Mouse (Mus musculus) limb, embryonic 11.5 days (tissue): ENCODE measurements around the gene Dnm1. TPM values are rescaled to one million over a fixed set of nuclear protein-coding genes. Genes with fewer than 3 reads are reported as not detected.
A peak's percentile ranks its signal among the peaks of the same experiment; 100 is the strongest.

Experiments
- ATAC-seq: fragments of 200-750 bp; cut with Nextera tagmentation; 2 replicates; pipeline ENCODE4 v1.8.0; 2017; ENCODE audit warnings: low read depth; ENCODE audit not compliant: insufficient number of reproducible peaks, low FRiP score, low TSS enrichment
- DNase-seq: peaks from one replicate; pipeline ENCODE4 v3.0.0-alpha.2; 2015; ENCODE audit warnings: low spot score
- H3K27ac ChIP-seq: fragments of 300-500 bp; sonication (generic); replicated peaks from 2 replicates; pipeline ENCODE4 v1.5.1; 2014; ENCODE audit warnings: low read depth, mild to moderate bottlenecking, low read length
- H3K27me3 ChIP-seq: fragments of 300-500 bp; sonication (generic); 2 replicates; pipeline ENCODE4 v1.6.1; 2014; ENCODE audit warnings: mild to moderate bottlenecking, low read length, mixed read lengths; ENCODE audit not compliant: control insufficient read depth, insufficient read depth
- H3K36me3 ChIP-seq: fragments of 300-500 bp; sonication (generic); 2 replicates; pipeline ENCODE4 v1.6.1; 2014; ENCODE audit warnings: mild to moderate bottlenecking, low read length, moderate library complexity, mixed read lengths; ENCODE audit not compliant: control insufficient read depth, insufficient read depth
- H3K4me1 ChIP-seq: fragments of 300-500 bp; sonication (generic); 2 replicates; pipeline ENCODE4 v1.6.1; 2014; ENCODE audit warnings: low read length, mixed read lengths; ENCODE audit not compliant: control insufficient read depth, insufficient read depth
- H3K4me2 ChIP-seq: fragments of 300-500 bp; sonication (generic); 2 replicates; pipeline ENCODE4 v1.6.1; 2014; ENCODE audit warnings: low read depth, mild to moderate bottlenecking, moderate library complexity; ENCODE audit not compliant: severe bottlenecking
- H3K4me3 ChIP-seq: fragments of 300-500 bp; sonication (generic); 2 replicates; pipeline ENCODE4 v1.5.1; 2014; ENCODE audit warnings: low read depth, low read length
- H3K9ac ChIP-seq: fragments of 300-500 bp; sonication (generic); 2 replicates; pipeline ENCODE4 v1.6.1; 2014; ENCODE audit warnings: mild to moderate bottlenecking, low read length
- H3K9me3 ChIP-seq: fragments of 300-500 bp; sonication (generic); 2 replicates; pipeline ENCODE4 v1.6.1; 2016; ENCODE audit warnings: low read length; ENCODE audit not compliant: control insufficient read depth
- WGBS: fragments of 180-500 bp; shearing (Covaris S2); extraction: QIAGEN DNeasy Blood & Tissue Kit; methylation state at CpG from one replicate; pipeline ENCODE4 v1.1.7; 2014; 5-methylcytosine and 5-hydroxymethylcytosine counted together
- polyA plus RNA-seq: library from polyadenylated mRNA; unstranded; fragments of >200 nt; fragmentation: Nextera tagmentation; extraction: Ambion mirVana; gene quantifications from 2 replicates; pipeline ENCODE4 v1.2.1, GENCODE M21; 2014

Gene Dnm1
- polyA plus RNA-seq, result 36.1 and 39.9 TPM in 2 replicates

DNA sequence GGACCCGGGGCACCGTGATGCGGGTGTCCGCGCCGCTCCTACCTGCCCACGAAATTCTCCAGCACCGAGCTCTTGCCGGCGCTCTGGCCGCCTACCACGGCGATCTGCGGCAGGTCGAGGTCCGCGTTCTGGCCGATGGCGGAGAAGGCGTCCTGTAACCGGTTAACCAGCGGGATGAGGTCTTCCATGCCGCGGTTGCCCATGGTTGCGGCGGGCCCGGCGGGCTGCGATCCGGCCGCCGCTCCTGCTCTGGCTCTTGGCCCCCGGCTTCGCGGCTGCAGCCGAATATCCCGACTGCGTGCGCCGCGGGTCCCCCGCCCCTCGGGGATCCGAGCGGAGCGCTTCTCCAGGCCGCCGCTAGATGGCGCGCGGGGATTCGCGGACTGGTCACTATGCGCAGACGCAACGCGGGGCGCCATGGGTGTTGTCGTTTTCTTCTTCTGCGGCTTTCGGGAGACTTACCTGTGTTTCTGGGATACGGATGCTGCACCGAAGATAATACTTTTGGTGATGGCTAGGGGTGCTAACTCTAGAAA, at the start of gene Dnm1:
Dnm1 (minus strand) TSS at position 332 of the 536 bp plus-strand sequence.
- H3K4me1 ChIP-seq, result peaks cover 13% of the 10 kb centered on the region
- no peaks in the 10 kb centered on the region for H3K27me3 ChIP-seq
- WGBS, result 0% methylated on average over 63 of the region's 63 CpGs

DNA sequence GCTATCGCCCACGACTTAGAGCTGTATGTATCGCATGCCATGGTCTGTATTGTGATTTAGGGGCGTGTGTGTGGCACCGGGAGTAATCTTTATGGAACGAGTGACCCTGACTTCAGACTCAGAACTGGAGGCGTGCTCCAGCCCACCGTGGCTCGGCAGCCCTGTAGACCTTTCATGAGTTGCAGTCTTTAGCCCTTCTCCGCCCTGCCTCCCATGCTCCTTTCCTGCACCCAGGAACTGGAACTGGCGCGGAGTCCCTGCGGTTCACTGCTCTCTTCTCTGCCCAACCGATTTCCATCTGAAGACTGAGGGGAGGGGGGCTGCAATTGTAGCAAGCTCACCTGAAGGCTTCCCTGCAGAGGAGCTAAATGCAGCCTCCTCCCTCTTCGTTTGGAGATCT, 43.6 kb upstream of the Dnm1 start:
- peaks cover 9% of the 10 kb centered on the region; the same call in 1 of the 2 replicates for H3K36me3 ChIP-seq
- DNase-seq (no peak), ATAC-seq (no peak)
- H3K4me2 ChIP-seq, result peak overlapping the region; percentile 83
- peak overlapping the region; percentile 81 for H3K9ac ChIP-seq
- peak overlapping the region; percentile 85 for H3K27ac ChIP-seq
- peaks cover 5% of the 10 kb centered on the region; the same call in 1 of the 2 replicates for H3K4me1 ChIP-seq
- no peaks in the 10 kb centered on the region for H3K9me3 ChIP-seq
- peak overlapping the region; percentile 88 for H3K4me3 ChIP-seq
- under 1% methylated on average over 15 of the region's 15 CpGs for WGBS
- no peaks in the 10 kb centered on the region for H3K27me3 ChIP-seq

More for the DNA sequence above, at the start of gene Dnm1:
- Histone ChIP-seq H3K27ac (peak within 1 kb of the TSS; percentile 82), H3K36me3 (no peaks in the 10 kb centered on the region), H3K9me3 (no peaks in the 10 kb centered on the region), H3K9ac (peak within 1 kb of the TSS; percentile 85), H3K4me3 (peak within 1 kb of the TSS; percentile 86), H3K4me2 (peak within 1 kb of the TSS; percentile 53)
- peak; percentile 15 for ATAC-seq
- DNase-seq, result peak; percentile 96

DNA sequence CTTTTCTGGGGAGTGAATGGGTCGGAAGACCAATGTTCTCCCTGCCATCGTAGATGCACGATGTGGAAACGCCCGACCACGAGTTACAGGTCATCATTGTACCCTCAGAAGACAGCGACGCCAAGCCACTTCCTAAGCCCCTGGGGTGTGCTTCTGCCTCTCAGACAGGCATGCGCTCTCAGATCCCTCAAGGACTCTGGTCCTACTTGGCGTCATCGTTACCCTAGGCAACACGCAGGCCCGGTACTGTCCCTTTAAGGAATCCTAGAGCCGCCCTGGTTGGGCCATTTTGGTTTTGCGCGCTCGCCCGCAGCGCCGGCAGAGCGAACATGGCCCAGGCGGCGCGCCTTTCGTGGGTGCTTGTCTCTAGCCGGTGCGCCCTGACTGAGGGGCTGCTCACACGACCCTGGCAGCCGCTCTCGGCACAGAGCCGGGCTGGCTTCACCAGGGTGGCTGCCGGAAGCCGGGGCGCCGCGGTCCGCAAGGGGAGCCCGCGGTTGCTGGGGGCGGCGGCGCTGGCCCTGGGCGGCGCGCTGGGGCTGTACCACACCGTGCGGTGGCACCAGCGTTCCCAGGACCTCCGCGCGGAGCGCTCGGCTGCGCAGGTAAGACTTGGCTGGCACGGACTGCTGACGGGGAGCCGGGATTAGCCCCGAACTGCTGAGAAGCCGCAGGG, 42.9 kb upstream of the Dnm1 start:
- DNase-seq (peak; percentile 87), ATAC-seq (peak; percentile 87)
- Histone ChIP-seq H3K9ac (peak overlapping the region; percentile 81), H3K27ac (peak overlapping the region; percentile 85), H3K9me3 (no peaks in the 10 kb centered on the region), H3K4me3 (peak overlapping the region; percentile 88), H3K4me2 (peak overlapping the region; percentile 83), H3K27me3 (no peaks in the 10 kb centered on the region), H3K4me1 (peaks cover 5% of the 10 kb centered on the region; the same call in 1 of the 2 replicates), H3K36me3 (peaks cover 6% of the 10 kb centered on the region; the same call in 1 of the 2 replicates)
- WGBS, result under 1% methylated on average over 59 of the region's 59 CpGs

DNA sequence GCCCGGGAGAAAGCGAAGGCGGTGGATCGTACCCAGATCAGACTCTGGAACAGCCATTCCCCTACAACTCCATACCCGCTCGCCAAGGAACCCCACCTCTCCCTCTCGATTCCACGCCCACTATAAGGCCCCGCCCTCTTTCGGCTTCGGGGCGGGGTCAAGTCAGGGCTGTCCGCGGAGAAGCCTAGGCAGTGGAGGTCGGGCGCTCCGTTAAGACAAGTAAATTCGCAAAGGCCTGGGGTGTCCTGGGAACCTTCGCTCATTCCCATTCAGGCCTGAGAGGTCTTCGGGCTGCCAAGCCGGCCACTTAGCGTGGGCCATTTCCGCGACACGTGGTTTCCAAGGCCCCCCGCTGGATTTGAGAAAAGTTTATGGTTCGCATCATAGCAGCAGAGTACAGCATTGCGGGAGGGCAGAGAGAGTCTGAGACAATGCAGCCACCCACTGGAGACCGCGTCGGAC, 42.4 kb upstream of the Dnm1 start, which contains the start of gene Ptges2:
Ptges2 (plus strand) TSS at position 413 of the 462 bp plus-strand sequence.
- Histone ChIP-seq H3K9ac (peak within 1 kb of the TSS; percentile 81), H3K4me2 (peak within 1 kb of the TSS; percentile 83), H3K27me3 (no peaks in the 10 kb centered on the region), H3K36me3 (peaks cover 2% of the 10 kb centered on the region; the same call in 1 of the 2 replicates), H3K27ac (peak within 1 kb of the TSS; percentile 85), H3K4me1 (peaks cover 5% of the 10 kb centered on the region; the same call in 1 of the 2 replicates), H3K9me3 (no peaks in the 10 kb centered on the region), H3K4me3 (peak within 1 kb of the TSS; percentile 88)
- DNase-seq (peak; percentile 92), ATAC-seq (peak; percentile 88)
- WGBS, result 0% methylated on average over 31 of the region's 31 CpGs

DNA sequence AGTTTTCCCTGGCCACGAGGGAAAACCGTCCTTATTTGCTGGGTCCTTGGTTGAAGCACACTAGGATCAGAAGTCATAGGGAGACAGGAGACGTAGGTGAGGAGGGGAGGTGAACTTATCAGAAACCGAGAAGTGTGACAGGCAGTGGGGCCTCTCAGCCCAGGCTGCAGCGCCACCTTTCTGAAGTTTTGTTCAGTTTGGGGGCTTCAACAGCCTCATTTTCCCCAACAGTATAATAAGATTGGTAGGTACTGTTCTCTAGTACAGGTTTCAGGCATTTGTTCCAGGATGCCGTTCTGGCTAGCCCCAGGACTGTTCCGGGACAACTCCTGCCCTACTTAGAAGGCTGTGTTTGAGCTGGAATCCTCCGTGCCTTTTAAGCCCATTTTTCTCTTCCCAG, 41.8 kb upstream of the Dnm1 start:
- WGBS, result 2% methylated on average over 8 of the region's 8 CpGs
- no peak for ATAC-seq
- no peaks in the 10 kb centered on the region for H3K9me3 ChIP-seq

DNA sequence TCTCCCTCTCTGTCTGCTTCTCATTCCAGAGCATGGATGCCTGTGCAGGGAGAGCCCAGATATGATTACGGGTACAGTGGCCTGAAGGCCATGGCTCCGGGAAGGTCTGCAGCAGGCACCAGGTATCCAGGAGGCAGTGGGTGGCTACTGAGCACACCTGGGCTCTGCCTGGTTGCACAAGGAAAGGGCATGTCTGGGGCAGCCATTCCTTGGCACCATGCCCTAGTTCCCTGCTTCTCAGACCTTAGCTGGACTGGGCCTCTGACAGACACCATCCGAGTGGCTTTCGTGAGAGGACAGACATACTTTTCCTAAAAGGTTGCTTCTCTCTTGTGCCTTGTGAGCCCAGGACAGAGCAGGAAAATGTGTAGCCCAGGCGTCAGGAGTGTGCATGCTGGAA, 38.9 kb upstream of the Dnm1 start:
- Histone ChIP-seq H3K9me3 (no peaks in the 10 kb centered on the region), H3K27ac (no peak overlapping the region), H3K27me3 (no peaks in the 10 kb centered on the region), H3K4me1 (peaks cover 8% of the 10 kb centered on the region; the same call in 1 of the 2 replicates), H3K36me3 (no peaks in the 10 kb centered on the region), H3K4me2 (no peak overlapping the region), H3K4me3 (no peak overlapping the region), H3K9ac (0 out of 2 replicates have a peak overlapping the region, but pooled peaks have one; percentile 9)
- WGBS, result 86% methylated on average over 5 of the region's 5 CpGs
- ATAC-seq, result no peak
- DNase-seq, result no peak

More for the DNA sequence above, 41.8 kb upstream of the Dnm1 start:
- peak overlapping the region; percentile 85 for H3K27ac ChIP-seq
- peaks cover 5% of the 10 kb centered on the region; the same call in 1 of the 2 replicates for H3K4me1 ChIP-seq
- H3K27me3 ChIP-seq, result no peaks in the 10 kb centered on the region
- H3K36me3 ChIP-seq, result peaks cover 2% of the 10 kb centered on the region; the same call in 1 of the 2 replicates
- no peak overlapping the region for H3K9ac ChIP-seq
- H3K4me2 ChIP-seq, result peak overlapping the region; percentile 83
- peak; percentile 57 for DNase-seq
- H3K4me3 ChIP-seq, result peak overlapping the region; percentile 88

DNA sequence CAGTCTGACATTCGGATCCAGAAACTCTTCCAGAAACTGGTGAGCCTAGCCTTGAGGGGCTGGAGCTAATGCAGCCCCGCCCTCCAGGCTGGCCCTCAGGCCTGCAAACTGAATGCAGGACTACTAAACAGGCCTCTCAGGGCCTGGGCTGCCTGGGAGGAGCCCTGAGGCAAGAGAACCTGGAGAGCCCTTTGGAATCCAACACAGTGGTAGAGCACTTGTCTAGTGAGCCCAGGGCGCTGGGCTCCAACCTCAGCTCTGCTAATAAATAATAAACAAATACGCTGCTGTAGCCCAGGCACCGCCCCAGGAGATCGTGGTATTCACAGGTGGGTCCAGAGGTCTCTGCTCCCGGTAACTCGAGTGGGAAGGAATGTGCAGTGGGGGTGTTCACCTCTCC, 37.7 kb upstream of the Dnm1 start:
- ATAC-seq (no peak), DNase-seq (no peak)
- 72% methylated on average over 8 of the region's 8 CpGs for WGBS

DNA sequence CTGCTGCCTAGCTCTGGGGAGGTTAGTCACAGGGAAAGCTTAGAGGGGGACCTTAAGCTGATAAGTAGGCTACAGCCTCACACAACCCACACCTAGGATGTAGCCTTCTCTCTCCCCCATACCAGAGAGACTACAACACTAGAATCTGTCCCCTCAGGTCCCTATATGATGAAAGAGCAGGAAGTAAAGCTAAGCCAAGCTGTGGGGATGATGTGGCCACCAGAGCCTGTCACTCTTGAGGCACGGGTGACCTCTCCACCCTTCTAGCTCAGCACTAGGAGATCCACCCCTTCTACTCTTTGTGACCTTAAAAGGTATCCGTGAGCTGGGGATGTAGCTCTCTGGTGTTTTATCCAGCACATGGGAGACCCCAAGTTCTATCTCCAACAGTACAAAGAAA, 36.0 kb upstream of the Dnm1 start:
- no peak for DNase-seq

More for the DNA sequence above, 37.7 kb upstream of the Dnm1 start:
- 0 out of 2 replicates have a peak, but pooled peaks cover 6% of the 10 kb centered on the region for H3K4me1 ChIP-seq
- no peak overlapping the region for H3K9ac ChIP-seq
- H3K27ac ChIP-seq, result no peak overlapping the region
- H3K27me3 ChIP-seq, result no peaks in the 10 kb centered on the region
- H3K9me3 ChIP-seq, result no peaks in the 10 kb centered on the region
- no peaks in the 10 kb centered on the region for H3K36me3 ChIP-seq
- no peak overlapping the region for H3K4me2 ChIP-seq
- H3K4me3 ChIP-seq, result no peak overlapping the region

More for the DNA sequence above, 36.0 kb upstream of the Dnm1 start:
- no peaks in the 10 kb centered on the region for H3K36me3 ChIP-seq
- H3K27me3 ChIP-seq, result no peaks in the 10 kb centered on the region
- 78% methylated on average over 2 of the region's 2 CpGs for WGBS
- H3K4me3 ChIP-seq, result no peak overlapping the region
- H3K27ac ChIP-seq, result no peak overlapping the region
- H3K4me1 ChIP-seq, result 0 out of 2 replicates have a peak, but pooled peaks cover 6% of the 10 kb centered on the region
- no peak overlapping the region for H3K9ac ChIP-seq
- ATAC-seq, result no peak
- no peaks in the 10 kb centered on the region for H3K9me3 ChIP-seq
- H3K4me2 ChIP-seq, result no peak overlapping the region
